Mouse (Mus musculus): ENCODE data around the gene Surf4. TPM values are rescaled to one million over a fixed set of nuclear protein-coding genes. Genes with fewer than 3 reads are reported as not detected.

Surf4 gene
- polyA plus RNA-seq, 1 experiment from 2014 or later = 186 TPM

- Histone ChIP-seq H3K9ac (ENCODE audit: low read depth, low read length) (peak overlapping the region; percentile 85), H3K27ac (peak overlapping the region; percentile 79), H3K36me3 (ENCODE audit: insufficient read depth, low read length) (peaks cover 53% of the 10 kb centered on the region), H3K4me3 (replicated peaks; ENCODE audit: low read depth, low read length) (peak overlapping the region; percentile 76), H3K9me3 (replicated peaks; ENCODE audit: low read length) (no peaks in the 10 kb centered on the region), H3K4me2 (ENCODE audit: low read length) (peak overlapping the region; percentile 97), H3K27me3 (ENCODE audit: insufficient read depth, low read length) (no peaks in the 10 kb centered on the region), H3K4me1 (replicated peaks; ENCODE audit: insufficient read depth, low read length) (peaks cover 32% of the 10 kb centered on the region)
- no peak for DNase-seq (ENCODE audit: low spot score)
- WGBS = 1% methylated on average over 13 of the region's 13 CpGs
- ATAC-seq (replicated peaks; ENCODE audit: low FRiP score, low read depth) = no peak
- no peak for TF ChIP-seq CTCF (IDR thresholded peaks at IDR 0.05; ENCODE audit: low read depth)
Measured at GRCm38 (mm10) chr2:26916738-26917137, 17.0 kb downstream of the Surf4 start.

GRCm38 (mm10) chr2:26915927-26916728 is 17.6 kb downstream of the Surf4 start, which contains the start of the genes Surf2 and Surf1:
Gene Surf2 (plus strand): TSS chr2:26916367.
Gene Surf1 (minus strand): TSS chr2:26916530.
- H3K9me3 ChIP-seq (replicated peaks; ENCODE audit: low read length) = no peaks in the 10 kb centered on the region
- peaks cover 34% of the 10 kb centered on the region for H3K4me1 ChIP-seq (replicated peaks; ENCODE audit: insufficient read depth, low read length)
- no peak for TF ChIP-seq CTCF (IDR thresholded peaks at IDR 0.05; ENCODE audit: low read depth)
- peak within 1 kb of the TSS; percentile 79 for H3K27ac ChIP-seq
- H3K27me3 ChIP-seq (ENCODE audit: insufficient read depth, low read length) = no peaks in the 10 kb centered on the region
- H3K4me2 ChIP-seq (ENCODE audit: low read length) = peak within 1 kb of the TSS; percentile 97
- DNase-seq (ENCODE audit: low spot score) = peak; percentile 91
- WGBS = 2% methylated on average over 47 of the region's 47 CpGs
- peaks cover 47% of the 10 kb centered on the region for H3K36me3 ChIP-seq (ENCODE audit: insufficient read depth, low read length)
- H3K4me3 ChIP-seq (replicated peaks; ENCODE audit: low read depth, low read length) = peak within 1 kb of the TSS; percentile 76
- peak; percentile 74 for ATAC-seq (replicated peaks; ENCODE audit: low FRiP score, low read depth)
- peak within 1 kb of the TSS; percentile 85 for H3K9ac ChIP-seq (ENCODE audit: low read depth, low read length)

- Histone ChIP-seq H3K9me3 (replicated peaks; ENCODE audit: low read length) (no peaks in the 10 kb centered on the region), H3K27ac (no peak overlapping the region), H3K4me2 (ENCODE audit: low read length) (no peak overlapping the region), H3K9ac (ENCODE audit: low read depth, low read length) (0 out of 2 replicates have a peak overlapping the region, but pooled peaks have one; percentile 85), H3K4me1 (replicated peaks; ENCODE audit: insufficient read depth, low read length) (peaks cover 34% of the 10 kb centered on the region), H3K27me3 (ENCODE audit: insufficient read depth, low read length) (no peaks in the 10 kb centered on the region), H3K36me3 (ENCODE audit: insufficient read depth, low read length) (peaks cover 29% of the 10 kb centered on the region), H3K4me3 (replicated peaks; ENCODE audit: low read depth, low read length) (no peak overlapping the region)
- 55% methylated on average over 8 of the region's 8 CpGs for WGBS
- no peak for ATAC-seq (replicated peaks; ENCODE audit: low FRiP score, low read depth)
- TF ChIP-seq CTCF (IDR thresholded peaks at IDR 0.05; ENCODE audit: low read depth) = no peak
- DNase-seq (ENCODE audit: low spot score) = no peak
Measured at GRCm38 (mm10) chr2:26914148-26914941, 19.4 kb downstream of the Surf4 start.

GRCm38 (mm10) chr2:26913416-26914147 is 20.1 kb downstream of the Surf4 start:
- no peak for DNase-seq (ENCODE audit: low spot score)
- no peaks in the 10 kb centered on the region for H3K9me3 ChIP-seq (replicated peaks; ENCODE audit: low read length)
- no peak overlapping the region for H3K4me3 ChIP-seq (replicated peaks; ENCODE audit: low read depth, low read length)
- TF ChIP-seq CTCF (IDR thresholded peaks at IDR 0.05; ENCODE audit: low read depth) = no peak
- no peak for ATAC-seq (replicated peaks; ENCODE audit: low FRiP score, low read depth)
- peaks cover 21% of the 10 kb centered on the region for H3K36me3 ChIP-seq (ENCODE audit: insufficient read depth, low read length)
- no peaks in the 10 kb centered on the region for H3K27me3 ChIP-seq (ENCODE audit: insufficient read depth, low read length)
- no peak overlapping the region for H3K27ac ChIP-seq
- no peak overlapping the region for H3K4me2 ChIP-seq (ENCODE audit: low read length)
- WGBS = 86% methylated on average over 17 of the region's 17 CpGs
- no peak overlapping the region for H3K9ac ChIP-seq (ENCODE audit: low read depth, low read length)
- H3K4me1 ChIP-seq (replicated peaks; ENCODE audit: insufficient read depth, low read length) = peaks cover 42% of the 10 kb centered on the region

GRCm38 (mm10) chr2:26912253-26912770 is 21.4 kb downstream of the Surf4 start:
- no peak for ATAC-seq (replicated peaks; ENCODE audit: low FRiP score, low read depth)
- H3K27ac ChIP-seq = no peak overlapping the region

More at GRCm38 (mm10) chr2:26912253-26912770, 21.4 kb downstream of the Surf4 start:
- no peak for DNase-seq (ENCODE audit: low spot score)
- peak overlapping the region; percentile 91 for H3K9ac ChIP-seq (ENCODE audit: low read depth, low read length)
- peaks cover 30% of the 10 kb centered on the region for H3K36me3 ChIP-seq (ENCODE audit: insufficient read depth, low read length)
- no peaks in the 10 kb centered on the region for H3K9me3 ChIP-seq (replicated peaks; ENCODE audit: low read length)
- peaks cover 38% of the 10 kb centered on the region for H3K4me1 ChIP-seq (replicated peaks; ENCODE audit: insufficient read depth, low read length)
- no peaks in the 10 kb centered on the region for H3K27me3 ChIP-seq (ENCODE audit: insufficient read depth, low read length)
- WGBS = 52% methylated on average over 5 of the region's 5 CpGs
- H3K4me3 ChIP-seq (replicated peaks; ENCODE audit: low read depth, low read length) = peak overlapping the region; percentile 87
- H3K4me2 ChIP-seq (ENCODE audit: low read length) = peak overlapping the region; percentile 93
- TF ChIP-seq CTCF (IDR thresholded peaks at IDR 0.05; ENCODE audit: low read depth) = no peak

Measured in kidney, postnatal 0 days (tissue).